Mouse (Mus musculus): ENCODE measurements around the gene Taar7e.

DNA sequence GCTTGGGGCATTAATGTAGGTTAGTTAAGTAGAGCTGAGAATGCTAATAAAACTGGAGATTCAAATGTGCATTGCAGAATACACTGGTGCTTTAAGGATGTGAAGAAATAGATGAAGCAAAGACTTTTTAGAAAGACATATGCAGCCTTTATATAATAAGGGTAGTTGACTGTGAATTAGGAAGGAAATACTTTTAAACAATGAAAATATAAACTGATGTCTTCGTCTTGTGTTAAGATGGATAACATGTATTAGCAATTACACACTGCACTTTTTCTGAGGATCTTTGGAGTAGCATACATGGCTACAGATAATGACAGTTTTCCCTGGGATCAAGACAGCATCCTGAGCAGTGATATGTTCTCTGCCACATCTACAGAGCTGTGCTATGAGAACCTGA, 37.8 kb upstream of the Taar7e start, which contains the start of gene Taar7b:
- TF ChIP-seq CTCF (conservative IDR thresholded peaks at IDR 0.05; ENCODE audit: low read length) (no peak), POU5F1 (IDR thresholded peaks at IDR 0.05; ENCODE audit: borderline replicate concordance, low read length) (no peak)
